Mouse (Mus musculus): ENCODE data around the gene BC030870.

- TF ChIP-seq GATA1 (IDR thresholded peaks at IDR 0.05; ENCODE audit: borderline replicate concordance, low read length) (no peak), FLI1 (IDR thresholded peaks at IDR 0.05; ENCODE audit: low read length) (no peak)
Measured at GRCm38 (mm10) chr8:65047193-65047592, 82.2 kb downstream of the BC030870 start.
